Mouse (Mus musculus): ENCODE measurements around the gene Stambp. TPM values are rescaled to one million over a fixed set of nuclear protein-coding genes. Genes with fewer than 3 reads are reported as not detected.

Gene Stambp
- polyA plus RNA-seq (2012; rRNA removed): 34.2 and 34.6 TPM in 2 replicates

DNA sequence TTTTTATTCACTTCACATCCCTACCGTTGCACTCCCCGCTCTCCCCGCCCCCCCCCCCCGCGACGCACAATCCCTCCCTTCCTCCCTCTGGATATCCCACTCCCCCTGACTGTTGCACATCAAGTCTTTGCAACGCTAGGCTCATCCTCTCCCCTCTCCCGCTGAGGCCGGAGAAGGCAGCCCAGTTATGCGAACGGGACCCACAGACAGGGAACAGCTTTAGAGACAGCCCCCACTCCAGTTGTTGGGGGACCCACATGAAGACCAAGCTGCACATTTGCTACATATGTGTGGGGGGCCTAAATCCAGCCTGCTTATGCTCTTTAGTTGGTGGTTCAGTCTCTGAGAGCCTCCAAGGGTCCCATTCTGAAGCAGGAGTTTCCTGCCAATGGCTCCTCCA lies at the start of gene Stambp:
Stambp (minus strand) TSS at position 59 of the 400 bp plus-strand sequence.

DNA sequence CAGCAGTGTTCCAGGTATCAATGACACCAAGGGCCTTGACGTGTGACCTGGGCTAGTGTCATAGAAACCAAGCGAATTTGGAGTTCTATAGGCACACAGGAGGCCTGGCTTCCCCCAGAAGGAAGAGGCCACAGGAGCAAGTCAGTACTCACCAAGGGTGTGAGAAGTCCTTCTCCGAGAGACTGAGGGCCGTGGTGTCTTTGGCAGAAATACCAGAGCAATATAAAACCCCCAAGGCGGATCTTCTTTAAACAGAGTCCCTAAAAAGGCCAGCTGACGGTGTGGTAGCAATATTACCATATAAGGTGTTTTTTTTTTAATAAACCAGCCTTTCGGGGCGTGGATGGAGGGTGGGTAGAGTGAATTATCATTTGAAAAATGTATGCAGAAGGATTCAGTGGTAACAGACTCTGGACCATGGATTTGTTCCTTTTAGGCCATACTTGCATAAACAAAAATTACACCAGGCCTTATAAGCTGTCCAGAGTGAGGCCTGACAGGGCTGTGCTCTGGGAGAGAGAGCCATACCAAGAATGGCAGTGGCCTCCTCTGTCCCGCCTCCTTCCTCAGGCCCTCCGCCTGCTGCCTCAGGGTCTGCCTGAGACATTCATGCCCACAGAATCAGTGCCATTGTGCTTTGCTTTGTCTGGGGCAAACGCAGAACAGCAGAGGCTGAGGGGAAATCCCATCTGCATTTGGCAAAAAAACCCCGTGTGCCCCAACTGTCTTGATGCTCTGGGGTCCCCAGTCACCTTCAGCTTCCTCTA lies 36.3 kb downstream of the Stambp start, which contains the start of gene Actg2:
Actg2 (minus strand) TSS at position 238 of the 767 bp plus-strand sequence.

DNA sequence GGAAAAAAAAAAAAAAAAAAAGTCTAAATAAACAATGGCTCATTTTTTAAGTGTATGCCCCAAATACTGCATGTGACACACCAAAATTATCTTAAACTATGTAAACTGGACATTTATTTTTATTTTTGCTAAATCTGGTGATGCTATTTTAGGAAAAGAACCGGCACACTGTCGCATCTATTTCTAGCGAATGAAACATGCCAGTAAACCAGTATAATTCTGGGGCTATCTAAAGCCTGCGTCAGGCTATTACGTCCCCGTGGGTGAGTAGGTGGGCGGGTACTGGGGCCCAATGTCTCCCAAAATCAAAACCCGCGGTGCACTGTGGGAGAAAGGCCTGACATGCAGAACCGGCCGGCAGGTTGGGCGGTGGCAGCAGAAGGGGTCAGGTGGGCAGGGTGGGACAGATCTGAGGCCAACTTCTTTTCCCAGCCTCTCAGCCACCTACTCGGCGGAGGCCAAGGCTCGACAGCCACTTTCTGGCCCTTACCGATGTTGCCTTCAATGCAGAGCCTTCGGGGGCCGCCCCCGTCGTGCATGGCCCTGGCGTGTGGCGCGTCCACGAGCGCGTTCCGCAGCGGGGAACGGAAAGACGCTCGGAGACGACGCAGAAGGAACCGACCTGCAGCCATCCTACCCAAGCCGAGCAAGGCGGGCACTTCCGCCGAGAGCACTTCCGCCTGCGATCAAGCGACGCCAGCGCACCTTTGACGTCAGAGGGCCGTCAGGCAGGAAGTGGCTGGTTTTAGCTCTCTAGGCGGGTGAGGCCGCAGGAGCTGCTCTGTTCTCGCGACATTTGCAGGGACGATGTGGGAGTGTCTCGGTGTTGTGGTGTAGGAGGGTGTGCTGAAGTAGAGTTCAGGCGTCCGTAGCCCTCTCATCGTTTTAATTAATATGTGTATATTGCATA lies 66.0 kb downstream of the Stambp start, which contains the start of gene Dguok:
Dguok (minus strand) TSS at position 712 of the 910 bp plus-strand sequence.

Other genes starting within 250 kb of the Stambp start
- gene Mthfd2, start 246.8 kb downstream of the Stambp start, polyA plus RNA-seq (2012; rRNA removed): 18.8 and 20.9 TPM in 2 replicates
- 28.4 and 29.6 TPM in 2 replicates for gene Mob1a, start 246.7 kb downstream of the Stambp start, polyA plus RNA-seq (2012; rRNA removed)
- gene Bola3, start 223.6 kb downstream of the Stambp start, polyA plus RNA-seq (2012; rRNA removed): 35.8 and 40.1 TPM in 2 replicates
- 25.2 and 26.2 TPM in 2 replicates for gene Tet3, start 113.6 kb downstream of the Stambp start, polyA plus RNA-seq (2012; rRNA removed)
- gene Dguok, start 65.8 kb downstream of the Stambp start, polyA plus RNA-seq (2012; rRNA removed): 80.3 and 85.4 TPM in 2 replicates
- gene Actg2, start 36.5 kb downstream of the Stambp start, polyA plus RNA-seq (2012; rRNA removed): 2.4 and 3.4 TPM in 2 replicates
- gene Clec4f, start 83.5 kb upstream of the Stambp start, polyA plus RNA-seq (2012; rRNA removed): not detected in 2 replicates
- not detected in 2 replicates for gene Cd207, start 105.1 kb upstream of the Stambp start, polyA plus RNA-seq (2012; rRNA removed)
- 0.07 and 0.13 TPM in 2 replicates for gene Vax2, start 138.5 kb upstream of the Stambp start, polyA plus RNA-seq (2012; rRNA removed)
- 0.17 and 0.38 TPM in 2 replicates for gene Atp6v1b1, start 170.3 kb upstream of the Stambp start, polyA plus RNA-seq (2012; rRNA removed)
- gene Ankrd53, start 189.9 kb upstream of the Stambp start, polyA plus RNA-seq (2012; rRNA removed): not detected in 2 replicates
- 51.3 and 57.1 TPM in 2 replicates for gene Tex261, start 203.1 kb upstream of the Stambp start, polyA plus RNA-seq (2012; rRNA removed)
- gene Nagk, start 222.3 kb upstream of the Stambp start, polyA plus RNA-seq (2012; rRNA removed): 52.0 and 56.5 TPM in 2 replicates

Measured in central nervous system, embryonic 14 days (tissue).